Mouse (Mus musculus): ENCODE data around the gene Mtmr3. TPM values are rescaled to one million over a fixed set of nuclear protein-coding genes. Genes with fewer than 3 reads are reported as not detected.

Mtmr3 gene
- 92.4 TPM for polyA plus RNA-seq (2017; shearing (Covaris generic))

DNA sequence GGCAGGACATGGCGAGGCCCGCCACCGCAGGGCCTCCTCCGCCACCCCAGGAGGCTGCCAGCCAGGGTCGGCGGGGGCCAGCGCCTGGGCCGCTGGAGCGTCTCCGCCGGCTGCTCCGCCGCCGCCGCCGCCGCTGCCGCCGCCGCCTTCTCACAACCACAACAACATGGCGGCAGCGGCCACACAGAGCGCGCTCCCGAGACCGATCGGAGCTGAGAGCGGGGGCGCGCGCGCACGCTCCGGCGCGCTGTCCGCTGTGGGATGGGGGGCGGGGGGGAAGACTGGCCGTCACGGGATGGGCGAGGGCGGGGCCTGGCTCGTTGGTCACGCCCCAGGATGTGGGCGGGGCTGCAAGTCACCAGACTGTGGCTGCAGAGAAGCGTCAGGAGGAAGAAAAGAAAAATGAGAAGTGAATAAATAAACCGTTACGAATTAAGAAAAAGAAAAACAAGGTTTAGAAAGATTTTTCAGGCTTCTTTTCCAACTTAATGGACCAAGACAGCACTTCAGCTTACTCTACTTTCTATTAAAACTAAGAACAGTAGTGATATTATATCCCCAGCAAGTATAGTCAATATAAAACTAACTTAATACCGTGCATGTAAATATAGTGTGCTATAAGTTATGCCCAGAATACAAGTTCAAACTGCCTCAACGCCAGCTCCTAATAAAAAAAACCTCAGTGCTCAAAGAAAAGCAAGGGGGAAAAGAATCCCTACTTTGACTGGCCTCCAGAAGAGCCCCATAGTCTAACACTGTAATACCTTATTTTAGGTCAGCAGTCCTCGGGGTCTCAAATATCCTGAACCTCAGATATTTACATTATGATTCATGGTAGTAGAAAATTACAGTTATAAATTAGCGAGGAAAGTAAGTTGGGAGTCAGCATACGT is at the start of gene Mtmr3:
Gene Mtmr3 (minus strand): TSS at position 256 of the 893 bp plus-strand sequence.

DNA sequence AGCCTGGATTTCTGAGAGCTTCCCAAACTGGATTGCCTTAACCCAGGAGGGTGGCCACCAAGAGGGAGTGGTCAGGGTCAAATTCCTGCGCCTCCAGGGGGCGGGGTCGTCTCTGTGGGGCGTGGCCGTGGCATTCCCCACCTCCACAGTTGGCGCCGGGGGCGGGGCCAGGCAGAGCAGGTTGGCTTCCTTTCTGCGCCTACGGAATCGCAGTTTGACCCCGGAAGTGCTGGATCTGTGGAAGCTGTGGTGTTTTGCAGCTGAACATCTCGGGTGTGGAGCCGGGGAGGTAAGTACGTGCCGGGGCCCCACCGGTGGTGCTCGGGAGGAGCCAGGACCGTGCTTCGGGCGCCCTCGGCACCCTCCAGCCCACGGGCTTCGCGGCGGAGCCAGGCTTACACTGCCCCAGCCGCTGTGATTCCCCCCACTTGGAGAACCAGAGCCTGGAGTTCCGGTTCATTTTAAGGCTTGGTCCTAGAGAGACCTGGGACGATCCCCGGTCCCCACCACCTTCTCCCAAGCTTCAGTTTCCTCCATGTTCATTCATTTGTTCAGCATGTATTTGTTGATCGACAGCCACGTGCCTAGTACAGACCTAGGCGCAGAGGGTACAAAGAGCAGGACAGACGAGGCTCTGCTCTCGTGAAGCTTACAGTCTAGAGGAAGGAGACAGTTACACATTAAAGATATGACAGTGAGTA is 43.0 kb upstream of the Mtmr3 start, which contains the start of gene Ascc2:
Gene Ascc2 (plus strand): TSS at position 214 of the 701 bp plus-strand sequence.

DNA sequence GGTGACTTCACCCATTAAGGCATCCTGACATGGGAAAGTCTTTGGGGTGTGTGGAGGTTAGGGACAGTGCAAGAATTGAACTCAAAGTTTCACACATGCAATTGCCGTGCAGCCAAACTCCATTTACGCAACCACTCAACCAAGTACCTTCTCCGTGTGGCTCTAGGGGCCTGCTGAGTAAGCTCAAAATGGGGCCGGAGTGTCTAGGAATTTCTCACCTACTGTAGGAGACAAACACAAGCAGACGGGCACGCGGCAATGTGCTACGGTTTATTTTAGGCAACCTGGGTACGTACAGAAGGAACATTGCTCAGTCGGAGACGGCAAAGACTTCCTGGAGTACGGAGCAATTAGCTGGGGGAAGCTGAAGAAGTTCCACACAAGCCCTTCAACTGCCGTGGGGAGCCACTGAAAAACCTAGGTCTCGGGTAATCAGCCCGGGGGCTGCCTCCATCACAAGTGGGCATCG is 25.4 kb upstream of the Mtmr3 start, which contains the start of gene Gm11032:
Gene Gm11032 (plus strand): TSS at position 51 of the 469 bp plus-strand sequence.

DNA sequence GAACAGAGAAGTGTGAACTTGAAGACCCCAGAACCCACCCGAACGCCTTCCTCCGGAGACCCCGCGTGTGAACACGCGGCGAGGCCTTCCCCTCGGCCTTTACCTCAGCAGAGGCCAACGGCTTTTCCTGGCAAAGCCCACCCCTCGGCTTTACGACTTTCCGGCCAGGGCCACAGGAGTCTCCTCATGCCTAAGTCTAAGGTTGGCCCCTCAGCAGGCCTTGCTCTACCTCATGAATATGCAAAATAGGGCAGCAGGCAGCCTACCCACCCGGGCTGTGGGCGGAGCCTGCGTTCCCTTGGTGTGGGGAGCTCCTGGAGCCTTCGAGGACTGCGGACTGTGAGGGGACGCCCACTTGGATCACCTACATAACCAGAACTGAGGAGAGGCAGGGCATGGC is 153.7 kb downstream of the Mtmr3 start, which contains the start of gene Hormad2:
Gene Hormad2 (minus strand): TSS at position 128 of the 400 bp plus-strand sequence.

Other genes with a start within 250 kb of the Mtmr3 start
- 0.76 TPM for gene Hormad2, start 153.8 kb downstream of the Mtmr3 start, polyA plus RNA-seq (2017; shearing (Covaris generic))
- gene Gm11032, start 25.2 kb upstream of the Mtmr3 start, polyA plus RNA-seq (2017; shearing (Covaris generic)) = not detected
- gene Ascc2, start 42.9 kb upstream of the Mtmr3 start, polyA plus RNA-seq (2017; shearing (Covaris generic)) = 37.7 TPM
- 244 TPM for gene Uqcr10, start 109.5 kb upstream of the Mtmr3 start, polyA plus RNA-seq (2017; shearing (Covaris generic))
- gene Zmat5, start 109.8 kb upstream of the Mtmr3 start, polyA plus RNA-seq (2017; shearing (Covaris generic)) = 42.0 TPM
- gene Cabp7, start 151.9 kb upstream of the Mtmr3 start, polyA plus RNA-seq (2017; shearing (Covaris generic)) = not detected

Data from effector memory CD4-positive, alpha-beta T cell, adult 5 months (primary cell).